Mouse (Mus musculus) forebrain, postnatal 0 days (tissue): ENCODE measurements around the gene Armh1. TPM values are rescaled to one million over a fixed set of nuclear protein-coding genes. Genes with fewer than 3 reads are reported as not detected.

Experiments
- ATAC-seq: fragments of 200-750 bp; cut with Nextera tagmentation; 2 replicates; pipeline ENCODE4 v1.8.0; 2017; ENCODE audit warnings: mild to moderate bottlenecking, moderate library complexity
- DNase-seq: peaks from one replicate; pipeline ENCODE4 v3.0.0-alpha.2; 2015
- H3K27ac ChIP-seq: fragments of 300-500 bp; sonication (generic); 2 replicates; pipeline ENCODE4 v1.5.1; 2014; ENCODE audit warnings: low read depth, mild to moderate bottlenecking, antibody characterized with exemption, low read length, moderate library complexity, mixed read lengths
- H3K27me3 ChIP-seq: fragments of 300-500 bp; sonication (generic); 2 replicates; pipeline ENCODE4 v1.6.1; 2014; ENCODE audit warnings: mild to moderate bottlenecking, low read length, mixed read lengths; ENCODE audit not compliant: insufficient read depth
- H3K36me3 ChIP-seq: fragments of 300-500 bp; sonication (generic); 2 replicates; pipeline ENCODE4 v1.6.1; 2014; ENCODE audit warnings: mild to moderate bottlenecking, moderate library complexity; ENCODE audit not compliant: insufficient read depth
- H3K4me1 ChIP-seq: fragments of 300-500 bp; sonication (generic); 2 replicates; pipeline ENCODE4 v1.6.1; 2014; ENCODE audit warnings: antibody characterized with exemption; ENCODE audit not compliant: insufficient read depth
- H3K4me2 ChIP-seq: fragments of 300-500 bp; sonication (generic); 2 replicates; pipeline ENCODE4 v1.6.1; 2014; ENCODE audit warnings: low read depth, mild to moderate bottlenecking, moderate library complexity
- H3K4me3 ChIP-seq: fragments of 300-500 bp; sonication (generic); 2 replicates; pipeline ENCODE4 v1.5.1; 2014; ENCODE audit warnings: low read depth, low read length, mixed read lengths
- H3K9ac ChIP-seq: fragments of 300-500 bp; sonication (generic); 2 replicates; pipeline ENCODE4 v1.6.1; 2014; ENCODE audit warnings: mild to moderate bottlenecking
- H3K9me3 ChIP-seq: fragments of 300-500 bp; sonication (generic); 2 replicates; pipeline ENCODE4 v1.6.1; 2016; ENCODE audit warnings: low read length
- CTCF ChIP-seq: sonication (generic); IDR thresholded peaks from 2 replicates; pipeline ENCODE4 v1.5.1; 2016; ENCODE audit warnings: antibody characterized with exemption, control low read depth, low read depth
- WGBS: fragments of 180-500 bp; shearing (Covaris S2); extraction: QIAGEN DNeasy Blood & Tissue Kit; methylation state at CpG from one replicate; pipeline ENCODE4 v1.1.7; 2014; 5-methylcytosine and 5-hydroxymethylcytosine counted together
- polyA plus RNA-seq: library from polyadenylated mRNA; unstranded; fragments of >200 nt; fragmentation: Nextera tagmentation; extraction: Ambion mirVana; gene quantifications from 2 replicates; pipeline ENCODE4 v1.2.1, GENCODE M21; 2015
- total RNA-seq: library from RNA; depleted of rRNA; stranded (reverse); fragments of >200 nt; gene quantifications from 2 replicates; pipeline ENCODE4 v1.2.3, GENCODE M21; 2014

Armh1 gene
- total and polyA plus RNA-seq, 2 experiments from 2014 or later, result 1.5 to 2.5 TPM

DNA sequence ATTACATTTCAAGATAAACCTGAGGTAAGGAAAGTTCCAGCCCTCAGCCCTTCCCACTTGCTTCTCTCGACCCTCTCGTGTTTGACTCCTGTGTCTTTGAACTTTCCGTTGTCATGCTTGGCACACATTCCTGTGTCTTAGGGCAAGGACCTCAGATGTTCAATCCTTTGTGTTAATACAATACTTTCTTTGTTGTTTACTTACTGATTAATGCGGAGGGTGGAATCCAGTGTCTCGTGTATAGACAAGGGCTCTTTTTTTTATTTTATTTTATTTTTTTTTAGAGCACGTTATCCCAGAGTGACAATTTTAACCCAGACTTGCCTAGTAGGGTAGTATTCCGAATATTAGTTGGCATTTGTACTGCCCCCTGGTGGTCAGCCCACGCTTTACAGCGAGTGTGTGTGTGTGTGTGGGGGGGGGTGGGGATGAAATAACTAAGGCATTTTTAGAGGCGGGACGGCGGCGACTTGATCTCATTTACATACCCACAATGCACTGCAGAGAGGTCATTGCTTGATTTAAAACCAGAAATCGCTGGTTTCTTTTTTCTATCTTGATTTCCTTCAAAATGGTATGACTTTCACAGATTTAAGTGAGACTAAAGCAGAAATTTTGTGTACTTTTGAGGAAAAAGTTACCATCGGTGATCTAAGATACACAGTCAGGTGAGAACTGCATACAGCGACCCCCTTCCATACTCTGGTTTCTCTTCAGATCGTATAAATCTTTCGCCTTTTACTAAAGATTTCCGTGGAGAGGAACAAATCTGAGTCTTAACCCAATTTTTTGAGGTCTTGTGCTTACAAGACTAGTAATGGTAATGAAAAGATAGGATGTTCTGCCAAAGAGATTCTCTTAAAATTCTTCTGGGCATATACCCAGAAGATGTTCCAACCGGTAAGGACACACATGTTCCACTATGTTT lies 41.5 kb downstream of the Armh1 start:
- WGBS, result 2% methylated on average over 20 of the region's 20 CpGs

DNA sequence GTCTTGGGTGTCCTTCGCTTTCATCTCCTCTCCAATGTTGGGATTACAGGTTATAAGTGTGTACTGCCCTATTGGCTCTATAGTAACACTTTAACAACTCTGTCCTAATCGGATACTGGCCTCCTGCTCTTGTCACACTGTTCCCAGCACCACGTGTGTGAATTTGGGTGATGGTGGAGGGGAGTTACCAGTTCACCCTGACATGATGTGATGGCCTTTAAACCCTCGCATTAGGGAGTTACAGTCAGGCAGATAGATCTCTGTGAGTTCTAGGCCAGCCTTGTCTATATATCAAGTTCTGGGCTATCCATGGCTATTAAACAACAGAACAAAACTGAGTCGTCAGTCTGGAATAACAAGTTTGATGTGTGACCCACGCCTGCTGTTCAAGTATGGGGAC lies 42.3 kb downstream of the Armh1 start:
- DNase-seq (no peak), ATAC-seq (no peak)
- 87% methylated on average over 6 of the region's 6 CpGs for WGBS
- no peaks in the 10 kb centered on the region for H3K9me3 ChIP-seq
- no peak overlapping the region for H3K27ac ChIP-seq
- H3K4me3 ChIP-seq, result no peak overlapping the region
- H3K9ac ChIP-seq, result no peak overlapping the region
- H3K27me3 ChIP-seq, result no peaks in the 10 kb centered on the region
- H3K4me2 ChIP-seq, result no peak overlapping the region
- H3K36me3 ChIP-seq, result no peaks in the 10 kb centered on the region
- no peaks in the 10 kb centered on the region for H3K4me1 ChIP-seq
- TF ChIP-seq CTCF, result no peak

More for the DNA sequence above, 41.5 kb downstream of the Armh1 start:
- Histone ChIP-seq H3K4me3 (no peak overlapping the region), H3K36me3 (no peaks in the 10 kb centered on the region), H3K27ac (no peak overlapping the region), H3K4me1 (no peaks in the 10 kb centered on the region), H3K4me2 (no peak overlapping the region), H3K9me3 (no peaks in the 10 kb centered on the region), H3K27me3 (no peaks in the 10 kb centered on the region), H3K9ac (no peak overlapping the region; the same call in 1 of the 2 replicates)
- peak; percentile 74 for TF ChIP-seq CTCF
- DNase-seq, result peak; percentile 82
- peak; percentile 74 for ATAC-seq

DNA sequence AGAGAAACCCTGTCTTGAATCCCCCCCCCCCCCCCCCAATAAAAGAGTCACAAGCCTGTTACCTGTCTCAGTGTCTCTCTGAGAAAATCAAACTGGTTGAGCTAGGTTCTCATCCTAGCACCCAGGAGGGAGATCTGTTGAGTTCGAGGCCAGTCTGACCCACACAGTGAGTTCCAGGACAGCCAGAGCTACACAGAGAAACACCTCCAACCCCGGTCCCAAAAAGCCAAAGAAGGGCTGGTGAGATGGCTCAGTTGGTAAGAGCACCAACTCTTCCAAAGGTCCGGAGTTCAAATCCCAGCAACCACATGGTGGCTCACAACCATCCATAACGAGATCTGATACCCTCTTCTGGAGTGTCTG lies 49.0 kb downstream of the Armh1 start:
- Histone ChIP-seq H3K27me3 (no peaks in the 10 kb centered on the region), H3K36me3 (no peaks in the 10 kb centered on the region), H3K9ac (no peak overlapping the region), H3K4me3 (no peak overlapping the region), H3K9me3 (no peaks in the 10 kb centered on the region), H3K4me2 (no peak overlapping the region), H3K4me1 (no peaks in the 10 kb centered on the region), H3K27ac (no peak overlapping the region)
- DNase-seq (no peak), ATAC-seq (no peak)
- no peak for TF ChIP-seq CTCF
- 61% methylated on average over 4 of the region's 4 CpGs for WGBS

DNA sequence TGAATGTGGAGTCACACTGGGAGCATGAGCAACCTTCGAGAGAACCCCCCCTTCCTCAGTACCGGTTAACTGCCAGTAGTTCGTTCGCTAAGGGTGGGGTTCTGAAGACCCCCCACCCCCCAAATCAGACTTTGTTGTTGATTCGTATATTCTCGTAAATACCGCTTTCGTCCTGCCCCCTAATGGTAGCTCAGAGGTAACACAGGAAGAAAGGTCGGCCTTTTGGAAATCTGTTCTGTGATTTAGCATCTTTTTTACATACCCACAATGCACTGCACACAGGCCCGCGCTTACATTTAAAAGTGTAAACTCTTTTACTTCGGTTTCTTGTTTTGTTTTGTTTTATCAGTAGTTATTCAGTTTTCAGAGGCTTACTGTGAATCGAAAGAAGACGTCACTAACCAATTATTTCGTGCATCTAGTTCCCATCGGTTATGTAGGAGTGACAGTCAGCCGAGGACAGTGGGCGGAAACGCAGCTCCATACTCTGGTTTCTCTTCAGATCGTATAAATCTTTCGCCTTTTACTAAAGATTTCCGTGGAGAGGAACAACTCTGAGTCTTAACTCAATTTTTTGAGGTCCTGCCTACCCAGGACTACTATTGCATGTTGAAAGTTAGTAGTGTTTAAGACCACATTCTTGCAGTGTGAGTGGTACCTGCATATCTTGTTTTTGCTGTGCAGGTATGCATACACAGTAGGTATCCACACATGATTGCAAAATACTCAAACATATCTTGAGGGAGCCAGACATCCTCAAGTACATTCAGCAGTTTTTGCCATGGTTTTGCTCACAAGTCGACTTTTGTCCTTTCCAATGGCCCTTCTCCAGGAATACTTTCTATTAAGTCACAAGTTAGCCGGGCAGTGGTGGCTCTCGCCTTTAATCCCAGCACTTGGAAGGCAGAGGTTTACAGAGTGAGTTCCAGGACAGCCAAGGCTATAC lies 49.6 kb downstream of the Armh1 start:
- DNase-seq (peak; percentile 84), ATAC-seq (peak; percentile 89)
- Histone ChIP-seq H3K4me1 (no peaks in the 10 kb centered on the region), H3K27ac (no peak overlapping the region), H3K9ac (peak overlapping the region; percentile 34; the same call in 1 of the 2 replicates), H3K27me3 (no peaks in the 10 kb centered on the region), H3K4me3 (peak overlapping the region; percentile 24), H3K9me3 (no peaks in the 10 kb centered on the region), H3K4me2 (peak overlapping the region; percentile 42), H3K36me3 (no peaks in the 10 kb centered on the region)
- TF ChIP-seq CTCF, result peak; percentile 76
- WGBS, result 1% methylated on average over 25 of the region's 25 CpGs

DNA sequence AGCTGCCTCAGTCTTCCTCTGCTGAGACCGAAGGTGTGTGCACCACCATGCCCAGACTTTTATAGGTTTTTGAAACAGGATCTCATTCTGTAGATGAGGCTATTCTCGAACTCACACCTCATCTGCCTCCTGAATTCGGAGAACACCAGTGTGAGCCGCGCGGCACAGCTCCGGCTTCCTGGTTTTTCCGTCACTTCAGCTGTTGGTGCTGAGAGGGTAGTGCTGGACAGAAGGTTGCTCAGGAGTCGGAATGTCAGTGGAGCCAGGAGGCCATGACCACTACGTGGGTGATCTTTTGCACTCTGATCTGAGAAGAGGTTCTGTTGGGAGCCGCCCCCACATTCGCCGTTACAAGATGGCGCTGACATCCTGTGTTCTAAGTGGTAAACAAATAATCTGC lies 60.1 kb downstream of the Armh1 start:
- ATAC-seq (no peak), DNase-seq (no peak)
- Histone ChIP-seq H3K4me1 (no peaks in the 10 kb centered on the region), H3K9ac (no peak overlapping the region), H3K36me3 (no peaks in the 10 kb centered on the region), H3K27ac (no peak overlapping the region), H3K4me3 (no peak overlapping the region), H3K27me3 (no peaks in the 10 kb centered on the region), H3K9me3 (no peaks in the 10 kb centered on the region), H3K4me2 (no peak overlapping the region)
- TF ChIP-seq CTCF, result no peak
- WGBS, result 93% methylated on average over 14 of the region's 14 CpGs

DNA sequence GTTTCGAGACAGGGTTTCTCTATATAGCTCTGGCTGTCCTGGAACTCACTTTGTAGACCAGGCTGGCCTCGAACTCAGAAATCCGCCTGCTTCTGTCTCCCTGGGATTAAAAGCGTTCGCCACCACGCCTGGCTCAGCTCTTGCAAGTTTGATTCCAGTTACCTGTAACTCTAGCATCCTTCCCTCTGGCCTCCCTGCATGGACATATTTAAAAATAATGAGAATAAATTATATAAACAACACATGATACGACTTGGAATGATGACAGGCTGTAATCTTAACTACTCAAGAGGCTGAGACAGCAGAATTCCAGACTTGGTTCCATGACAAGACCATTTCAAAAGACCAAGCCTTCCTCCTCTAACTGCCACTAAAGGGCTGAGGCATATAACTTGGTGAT lies 61.3 kb downstream of the Armh1 start:
- Histone ChIP-seq H3K4me1 (no peaks in the 10 kb centered on the region), H3K4me2 (no peak overlapping the region), H3K27ac (peak overlapping the region; percentile 87; the same call in 1 of the 2 replicates), H3K27me3 (no peaks in the 10 kb centered on the region), H3K36me3 (no peaks in the 10 kb centered on the region), H3K9me3 (no peaks in the 10 kb centered on the region), H3K9ac (no peak overlapping the region), H3K4me3 (no peak overlapping the region)
- no peak for TF ChIP-seq CTCF
- WGBS, result 51% methylated on average over 7 of the region's 7 CpGs
- no peak for DNase-seq
- ATAC-seq, result no peak
